Mouse (Mus musculus): Measurements from ENCODE around the gene Nrxn3.

DNA sequence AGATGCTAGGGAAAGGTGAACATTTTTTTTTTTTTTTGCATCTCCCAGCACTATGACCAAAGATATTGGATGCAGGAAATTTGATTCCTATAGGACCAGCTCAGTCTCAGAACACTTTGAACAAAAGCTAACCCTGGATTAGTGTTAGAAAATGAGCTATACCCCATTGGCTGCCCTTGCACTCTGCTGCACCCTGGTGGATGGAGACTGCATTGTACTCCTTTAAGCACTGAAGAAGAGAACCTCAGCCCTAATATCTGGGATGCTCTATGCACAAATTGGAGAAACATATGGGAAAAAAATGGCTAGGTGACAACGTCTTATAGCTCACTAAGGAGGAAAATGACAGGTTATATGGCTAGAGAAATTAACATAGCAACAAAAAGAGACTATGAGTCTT is 589.9 kb downstream of the Nrxn3 start:
- TF ChIP-seq CTCF (IDR thresholded peaks at IDR 0.05; ENCODE audit: extremely low read depth, insufficient read length, insufficient replicate concordance, low read depth, low read length): no peak
- TF ChIP-seq POLR2A (IDR thresholded peaks at IDR 0.05; ENCODE audit: low read depth, low read length): no peak
